Mouse (Mus musculus) thymus, adult 2 months (tissue): ENCODE data around the gene Ints1. TPM values are rescaled to one million over a fixed set of nuclear protein-coding genes. Genes with fewer than 3 reads are reported as not detected.
A peak's percentile ranks its signal among the peaks of the same experiment; 100 is the strongest.

Experiments
- DNase-seq: peaks from one replicate; pipeline ENCODE4 v3.0.0; 2021
- H3K27ac ChIP-seq: fragments of 200-500 bp; 2 replicates; pipeline ENCODE4 v1.5.1; 2012; ENCODE audit warnings: low read length, control low read depth; ENCODE audit not compliant: control insufficient read depth, insufficient read depth
- H3K27me3 ChIP-seq: fragments of 200-500 bp; 2 replicates; pipeline ENCODE4 v1.6.1; 2012; ENCODE audit warnings: mild to moderate bottlenecking, low read length, moderate library complexity, mixed read lengths; ENCODE audit not compliant: control insufficient read depth, insufficient read depth
- H3K36me3 ChIP-seq: fragments of 200-500 bp; 2 replicates; pipeline ENCODE4 v1.6.1; 2012; ENCODE audit warnings: mild to moderate bottlenecking, low read length, moderate library complexity; ENCODE audit not compliant: control insufficient read depth, insufficient read depth
- H3K4me1 ChIP-seq: fragments of 200-500 bp; replicated peaks from 2 replicates; pipeline ENCODE4 v1.6.1; 2012; ENCODE audit warnings: low read length; ENCODE audit not compliant: control insufficient read depth, insufficient read depth
- H3K4me3 ChIP-seq: fragments of 200-500 bp; 2 replicates; pipeline ENCODE4 v1.5.1; 2012; ENCODE audit warnings: mild to moderate bottlenecking, low read length, control low read depth, moderate library complexity; ENCODE audit not compliant: control insufficient read depth, insufficient read depth
- CTCF ChIP-seq: fragments of 200-500 bp; IDR thresholded peaks from 2 replicates; pipeline ENCODE4 v1.5.1; 2012; ENCODE audit warnings: mild to moderate bottlenecking, control low read depth, low read length, moderate library complexity, borderline replicate concordance; ENCODE audit not compliant: control insufficient read depth, poor library complexity, insufficient read depth; ENCODE audit errors: extremely low read depth
- POLR2A ChIP-seq: fragments of 200-500 bp; IDR thresholded peaks from 2 replicates; pipeline ENCODE4 v1.6.1; 2012; ENCODE audit warnings: mild to moderate bottlenecking, low read length, control low read depth, moderate library complexity; ENCODE audit not compliant: control insufficient read depth, poor library complexity, insufficient read depth; ENCODE audit errors: extremely low read depth
- WGBS: fragments of 180-500 bp; shearing (Covaris S2); methylation state at CpG from one replicate; pipeline ENCODE4 v1.1.7; 2018; 5-methylcytosine and 5-hydroxymethylcytosine counted together
- polyA plus RNA-seq: library from polyadenylated mRNA; depleted of rRNA; stranded (reverse); fragments of >200 nt; gene quantifications from 2 replicates; pipeline ENCODE4 v1.2.3, GENCODE M21; 2012

The Ints1 gene
- polyA plus RNA-seq, 1 experiment, result 214 TPM

- Histone ChIP-seq H3K4me3 (no peak overlapping the region), H3K27ac (no peak overlapping the region), H3K4me1 (peaks cover 50% of the 10 kb centered on the region), H3K27me3 (no peaks in the 10 kb centered on the region), H3K36me3 (peaks cover 18% of the 10 kb centered on the region)
- TF ChIP-seq POLR2A (no peak), CTCF (no peak)
- DNase-seq, result no peak
- WGBS, result 91% methylated on average over 9 of the region's 9 CpGs
Observed at GRCm38 (mm10) chr5:139796001-139796620, 20.6 kb upstream of the Ints1 start.

GRCm38 (mm10) chr5:139794938-139795337, 19.5 kb upstream of the Ints1 start:
- no peak overlapping the region for H3K27ac ChIP-seq
- no peak for TF ChIP-seq POLR2A
- H3K4me3 ChIP-seq, result no peak overlapping the region
- H3K36me3 ChIP-seq, result peaks cover 7% of the 10 kb centered on the region
- peaks cover 53% of the 10 kb centered on the region for H3K4me1 ChIP-seq
- no peak for DNase-seq
- no peaks in the 10 kb centered on the region for H3K27me3 ChIP-seq
- WGBS, result 13% methylated on average over 10 of the region's 10 CpGs

GRCm38 (mm10) chr5:139794137-139794536, 18.7 kb upstream of the Ints1 start:
- H3K27me3 ChIP-seq, result no peaks in the 10 kb centered on the region
- no peak overlapping the region; the same call in 1 of the 2 replicates for H3K27ac ChIP-seq
- TF ChIP-seq POLR2A (no peak), CTCF (no peak)
- H3K4me1 ChIP-seq, result peaks cover 53% of the 10 kb centered on the region
- H3K4me3 ChIP-seq, result no peak overlapping the region
- H3K36me3 ChIP-seq, result no peaks in the 10 kb centered on the region; the same call in 1 of the 2 replicates
- no peak for DNase-seq
- 62% methylated on average over 5 of the region's 5 CpGs for WGBS

DNA sequence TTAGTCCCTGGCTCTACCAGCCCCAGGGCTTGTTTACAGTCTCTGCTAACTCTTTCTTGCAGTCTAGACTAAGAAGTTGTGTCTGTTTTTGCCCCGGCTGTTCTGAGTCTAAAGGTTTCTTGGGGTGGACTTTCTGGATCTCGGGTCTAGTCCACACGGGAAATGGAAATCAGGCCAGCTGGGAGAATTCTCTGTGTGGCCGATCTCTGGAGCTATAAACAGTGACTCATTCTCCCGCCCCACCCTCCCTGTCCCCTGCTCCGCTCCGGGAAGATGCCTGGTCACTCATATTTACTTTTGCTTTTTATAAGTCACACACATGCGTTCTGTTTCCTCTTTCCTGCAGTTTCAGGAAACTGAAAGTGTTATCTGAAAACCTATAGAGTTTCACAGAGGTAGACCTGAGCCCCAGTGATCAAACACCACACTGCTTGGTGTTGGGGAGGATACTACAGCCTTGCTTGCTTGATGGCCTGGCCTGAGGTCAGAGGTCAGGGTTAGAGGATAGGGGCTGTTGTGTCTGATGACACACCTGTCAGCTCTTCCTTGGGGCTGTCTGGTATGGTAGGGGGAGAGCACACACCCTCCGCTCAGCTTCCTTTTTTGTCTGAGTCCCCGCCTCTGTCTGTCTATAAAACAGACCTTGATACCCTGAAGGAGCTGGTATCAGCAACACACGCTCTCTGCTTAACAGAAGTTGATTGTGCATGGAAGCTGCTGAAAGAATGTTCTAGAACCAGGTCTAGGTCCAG, 18.0 kb upstream of the Ints1 start:
- H3K4me1 ChIP-seq, result peaks cover 53% of the 10 kb centered on the region
- peak overlapping the region; percentile 28 for H3K4me3 ChIP-seq
- no peaks in the 10 kb centered on the region for H3K36me3 ChIP-seq
- H3K27ac ChIP-seq, result peak overlapping the region; percentile 66
- TF ChIP-seq CTCF (no peak), POLR2A (no peak)
- H3K27me3 ChIP-seq, result no peaks in the 10 kb centered on the region
- DNase-seq, result peak; percentile 30
- WGBS, result 7% methylated on average over 11 of the region's 11 CpGs

DNA sequence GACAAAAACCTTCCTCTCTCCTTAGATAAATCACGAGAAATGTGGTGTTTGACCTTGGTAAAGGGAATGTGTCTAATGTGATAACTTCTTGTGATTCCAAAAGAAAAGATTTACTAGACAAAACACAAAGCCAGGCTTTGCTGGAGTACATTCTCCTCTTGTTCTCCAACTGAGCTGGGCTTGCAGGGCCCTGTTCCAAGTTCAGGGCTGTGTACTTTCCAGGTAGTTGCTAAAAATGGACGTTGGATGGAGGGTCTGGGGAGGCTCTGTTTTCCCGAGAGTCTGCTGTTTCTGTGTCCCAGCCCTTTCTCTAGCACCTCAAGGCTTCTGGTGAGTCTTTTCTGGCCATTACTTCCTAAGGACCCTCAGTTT, 17.5 kb upstream of the Ints1 start:
- DNase-seq, result no peak
- peak overlapping the region; percentile 66 for H3K27ac ChIP-seq
- H3K27me3 ChIP-seq, result no peaks in the 10 kb centered on the region
- TF ChIP-seq POLR2A, result no peak
- TF ChIP-seq CTCF, result no peak
- WGBS, result 2% methylated on average over 3 of the region's 3 CpGs
- H3K4me3 ChIP-seq, result peak overlapping the region; percentile 28; the same call in 1 of the 2 replicates
- H3K4me1 ChIP-seq, result peaks cover 50% of the 10 kb centered on the region
- no peaks in the 10 kb centered on the region for H3K36me3 ChIP-seq

GRCm38 (mm10) chr5:139792159-139792775, 16.8 kb upstream of the Ints1 start:
- Histone ChIP-seq H3K4me3 (peak overlapping the region; percentile 85), H3K27me3 (no peaks in the 10 kb centered on the region), H3K36me3 (no peaks in the 10 kb centered on the region), H3K4me1 (peaks cover 44% of the 10 kb centered on the region), H3K27ac (peak overlapping the region; percentile 27)
- DNase-seq, result no peak
- WGBS, result 2% methylated on average over 11 of the region's 11 CpGs
- TF ChIP-seq CTCF, result no peak
- no peak for TF ChIP-seq POLR2A
